Mouse (Mus musculus): ENCODE measurements around the gene Cd207.

DNA sequence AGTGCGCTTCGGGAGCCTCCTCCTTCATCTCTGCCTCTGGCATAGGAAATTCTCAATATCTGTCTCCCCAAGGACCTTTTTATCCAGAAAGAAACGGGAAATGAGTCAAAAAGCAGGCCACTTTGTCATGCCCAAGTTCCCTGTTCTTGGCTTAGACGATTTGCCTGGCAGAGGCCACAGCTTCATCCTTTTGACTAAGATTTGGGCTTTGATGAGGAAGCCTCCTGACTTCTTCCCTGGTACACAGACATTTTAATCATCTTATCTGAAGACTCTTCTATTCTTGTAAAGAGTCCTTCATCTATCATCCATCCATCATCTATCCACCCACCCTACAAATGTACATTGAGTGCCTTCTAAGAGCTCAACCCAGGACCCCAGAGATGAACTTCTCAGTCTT is at the start of gene Cd207:
- TF ChIP-seq POLR2A (IDR thresholded peaks at IDR 0.05; ENCODE audit: insufficient read length, low read depth) (no peak), POLR2AphosphoS2 (IDR thresholded peaks at IDR 0.05; ENCODE audit: insufficient read length, low read depth) (no peak), MYOD1 (IDR thresholded peaks at IDR 0.05; ENCODE audit: control insufficient read depth in 1 of 3, insufficient read length in 2 of 3, low read depth in 2 of 3) (no peak), USF1 (IDR thresholded peaks at IDR 0.05; ENCODE audit: low read depth) (no peak), CEBPB (IDR thresholded peaks at IDR 0.05; ENCODE audit: insufficient read depth, poor library complexity, severe bottlenecking) (no peak)

Measured in myocyte (in vitro differentiated cells).